Mouse (Mus musculus): ENCODE data around the gene Cfap206. TPM values are rescaled to one million over a fixed set of nuclear protein-coding genes. Genes with fewer than 3 reads are reported as not detected.
A peak's percentile ranks its signal among the peaks of the same experiment; 100 is the strongest.

The Cfap206 gene
- total RNA-seq, 2 experiments from 2014 or later = 2.2 to 2.3 TPM

GRCm38 (mm10) chr4:34686874-34687567, 43.0 kb downstream of the Cfap206 start, which contains the start of gene Slc35a1:
Gene Slc35a1 (minus strand): TSS chr4:34687438.
- DNase-seq (ENCODE audit: low spot score in 2 of 2) = peak; percentile 93 to 95
- intact Hi-C loops (cut with DNase I) = loop anchor here (1.0 to 2.0 kb wide), 2 partner anchors 91 to 196 kb away; partner anchors contain the start of genes Smim8 and Zfp292

- DNase-seq (ENCODE audit: low spot score in 2 of 2) = no peak
- intact Hi-C loops (cut with DNase I) = no loop called here
These were observed 49.5 kb downstream of the Cfap206 start for GRCm38 (mm10) chr4:34680530-34680929.

- DNase-seq (ENCODE audit: low spot score in 2 of 2) = no peak
- intact Hi-C loops (cut with DNase I) = no loop called here
These were observed 56.3 kb downstream of the Cfap206 start for GRCm38 (mm10) chr4:34673721-34674120.

- no peak for DNase-seq (ENCODE audit: low spot score in 2 of 2)
- intact Hi-C loops (cut with DNase I) = no loop called here
These were observed 62.1 kb downstream of the Cfap206 start for GRCm38 (mm10) chr4:34667923-34668322.

GRCm38 (mm10) chr4:34661927-34662326, 68.1 kb downstream of the Cfap206 start:
- peak in 1 of 2 experiments; percentile 27 for DNase-seq (ENCODE audit: low spot score in 2 of 2)
- intact Hi-C loops (cut with DNase I) = no loop called here

GRCm38 (mm10) chr4:34661514-34661913, 68.5 kb downstream of the Cfap206 start:
- intact Hi-C loops (cut with DNase I) = no loop called here
- no peak for DNase-seq (ENCODE audit: low spot score in 2 of 2)

- no peak for DNase-seq (ENCODE audit: low spot score in 2 of 2)
- intact Hi-C loops (cut with DNase I) = no loop called here
These were observed 71.0 kb downstream of the Cfap206 start for GRCm38 (mm10) chr4:34659012-34659411.

GRCm38 (mm10) chr4:34656101-34656500, 73.9 kb downstream of the Cfap206 start:
- intact Hi-C loops (cut with DNase I) = no loop called here
- DNase-seq (ENCODE audit: low spot score in 2 of 2) = no peak

GRCm38 (mm10) chr4:34653179-34653578, 76.8 kb downstream of the Cfap206 start:
- intact Hi-C loops (cut with DNase I) = no loop called here
- DNase-seq (ENCODE audit: low spot score in 2 of 2) = no peak

- no peak for DNase-seq (ENCODE audit: low spot score in 2 of 2)
- intact Hi-C loops (cut with DNase I) = no loop called here
These were observed 85.2 kb downstream of the Cfap206 start for GRCm38 (mm10) chr4:34644779-34645178.

- no peak for DNase-seq (ENCODE audit: low spot score in 2 of 2)
These were observed 89.3 kb downstream of the Cfap206 start for GRCm38 (mm10) chr4:34640731-34641130.

GRCm38 (mm10) chr4:34639745-34640364, 90.2 kb downstream of the Cfap206 start:
- intact Hi-C loops (cut with DNase I) = no loop called here
- DNase-seq (ENCODE audit: low spot score in 2 of 2) = no peak

More at GRCm38 (mm10) chr4:34640731-34641130, 89.3 kb downstream of the Cfap206 start:
- intact Hi-C loops (cut with DNase I) = no loop called here

Other genes starting within 250 kb of the Cfap206 start
- 100 to 1,000 TPM; 105 to 106 TPM for gene Akirin2, start 179.3 kb downstream of the Cfap206 start, total RNA-seq (2021)
- gene Orc3, start 115.3 kb downstream of the Cfap206 start, total RNA-seq (2021) = 10 to 100 TPM; 33.3 to 39.2 TPM
- 10 to 100 TPM; 23.0 to 26.1 TPM for gene Rars2, start 115.2 kb downstream of the Cfap206 start, total RNA-seq (2021)
- 10 to 100 TPM; 18.5 to 21.8 TPM for gene Slc35a1, start 42.8 kb downstream of the Cfap206 start, total RNA-seq (2021)
- under 1 TPM in 1 of 2 experiments, not detected in 1; 0.34 TPM for gene Gm136, start 26.1 kb upstream of the Cfap206 start, total RNA-seq (2021)
- gene Smim8, start 48.2 kb upstream of the Cfap206 start, total RNA-seq (2021) = 10 to 100 TPM; 24.3 to 25.5 TPM
- gene Zfp292, start 152.8 kb upstream of the Cfap206 start, total RNA-seq (2021) = 10 to 100 TPM; 23.0 to 23.3 TPM
- not detected for gene Cga, start 163.6 kb upstream of the Cfap206 start, total RNA-seq (2021)

Measured in left cerebral cortex, postnatal 14 days (tissue).